Mouse (Mus musculus): ENCODE results near the gene Susd4.

The Susd4 gene

GRCm38 (mm10) chr1:182926465-182926864 is 162.8 kb downstream of the Susd4 start:
- no peak for DNase-seq

GRCm38 (mm10) chr1:182927878-182928851 is 164.5 kb downstream of the Susd4 start:
- no peak for DNase-seq

GRCm38 (mm10) chr1:182935469-182935868 is 171.8 kb downstream of the Susd4 start:
- DNase-seq, result no peak

- DNase-seq, result no peak
These were observed 173.9 kb downstream of the Susd4 start for GRCm38 (mm10) chr1:182937486-182938120.

- DNase-seq, result no peak
These were observed 178.3 kb downstream of the Susd4 start for GRCm38 (mm10) chr1:182941921-182942320.

GRCm38 (mm10) chr1:182943911-182944310 is 180.3 kb downstream of the Susd4 start:
- no peak for DNase-seq

- no peak for DNase-seq
These were observed 181.0 kb downstream of the Susd4 start for GRCm38 (mm10) chr1:182944638-182945037.

- DNase-seq, result no peak
These were observed 181.9 kb downstream of the Susd4 start for GRCm38 (mm10) chr1:182945561-182945960.

All from retina, postnatal 1 day (tissue).